Mouse (Mus musculus) retina, postnatal 1 day (tissue): ENCODE measurements around the gene Pank4.
A peak's percentile ranks its signal among the peaks of the same experiment; 100 is the strongest.

ENCODE experiments used
- DNase-seq: peaks from one replicate; pipeline ENCODE4 v3.0.0-alpha.2; 2012

Gene Pank4

DNA sequence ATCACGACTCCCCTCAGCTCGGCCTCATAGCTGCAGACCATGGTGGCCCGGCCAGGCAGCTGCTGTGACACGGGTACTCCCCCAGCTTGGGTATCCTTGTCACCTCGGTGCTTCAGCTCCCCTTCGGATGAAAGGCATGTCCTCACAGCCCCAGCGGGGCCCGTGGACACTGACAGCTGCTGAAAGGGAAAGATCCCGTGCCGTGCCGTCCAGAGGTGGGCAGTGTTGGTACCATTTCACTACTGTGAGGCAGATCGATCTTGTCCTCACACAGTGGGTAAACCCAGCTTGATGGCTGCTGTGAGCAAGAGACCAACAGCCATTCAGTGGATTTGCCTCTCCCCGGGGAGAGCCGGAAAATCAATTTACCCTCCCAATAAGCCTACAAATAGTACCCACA lies 50.3 kb downstream of the Pank4 start:
- DNase-seq = no peak

DNA sequence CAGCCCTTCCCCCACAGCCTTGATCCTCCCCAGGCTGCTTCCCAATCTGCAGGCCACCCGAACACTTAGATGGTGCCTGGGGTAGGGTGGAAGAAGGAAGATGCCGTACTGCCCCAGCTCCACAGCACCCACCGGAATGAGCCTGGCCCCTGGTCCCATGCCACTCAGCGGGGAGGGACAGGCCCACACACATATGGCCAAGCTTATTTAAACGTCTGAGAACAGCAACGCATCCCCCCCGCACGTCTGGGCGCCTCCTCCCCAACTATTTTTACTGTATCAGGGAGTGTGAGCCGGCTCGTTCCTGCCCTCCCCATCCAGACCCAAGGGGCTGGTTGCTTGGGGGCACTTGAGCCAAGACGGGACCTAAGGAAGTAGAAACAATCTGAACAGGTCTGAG lies 50.9 kb downstream of the Pank4 start:
- no peak for DNase-seq

DNA sequence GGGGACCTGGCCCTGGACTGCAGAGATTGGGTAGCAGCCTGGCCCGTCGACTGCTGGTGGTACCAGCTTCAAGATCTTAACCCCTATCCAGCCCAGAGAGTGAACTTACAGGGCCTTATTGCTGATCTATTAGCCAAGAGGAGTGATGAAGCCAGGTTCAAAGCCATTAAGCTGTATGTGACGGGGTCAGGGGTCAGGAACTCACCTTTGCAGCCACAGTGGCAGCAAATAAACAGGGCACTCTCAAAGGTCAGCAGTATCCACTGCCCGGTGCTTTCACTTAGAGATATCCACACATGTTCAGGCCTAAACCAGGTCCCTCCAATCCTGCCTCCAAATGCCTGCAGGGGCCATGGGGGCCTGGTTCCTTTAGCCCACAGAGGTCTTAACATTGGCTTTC lies 51.6 kb downstream of the Pank4 start:
- no peak for DNase-seq

GRCm38 (mm10) chr4:155016807-155017206 lies 52.9 kb downstream of the Pank4 start:
- DNase-seq = no peak

DNA sequence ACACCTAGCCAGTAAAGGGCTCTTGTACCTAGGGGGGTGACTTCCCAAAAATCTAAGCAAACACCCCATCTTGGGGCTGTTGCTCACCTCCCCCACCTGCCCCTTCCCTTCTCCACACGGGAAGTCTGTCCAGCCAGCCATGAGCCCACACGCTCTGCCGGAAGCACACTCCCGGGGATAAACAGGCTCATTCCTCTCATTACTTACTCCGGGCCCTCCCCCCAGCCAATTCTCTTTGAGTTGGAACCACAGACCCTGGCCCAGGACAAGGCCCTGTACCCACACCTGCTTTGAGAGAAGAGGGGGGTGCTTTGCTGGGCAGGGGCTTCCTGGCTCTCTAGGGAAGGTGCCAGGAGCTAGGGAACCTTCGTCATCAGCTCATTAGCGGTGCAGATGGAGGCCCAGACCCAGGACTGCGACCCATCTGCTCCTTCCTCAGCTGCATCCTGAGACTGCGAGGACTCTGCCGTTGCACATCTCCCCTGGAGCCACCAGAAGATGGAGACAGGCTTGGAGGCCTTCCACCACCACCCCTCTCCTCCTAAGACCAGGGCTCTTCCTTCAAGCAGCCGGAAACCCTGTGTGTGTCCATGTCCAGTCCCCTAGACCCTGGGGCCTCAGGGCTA lies 53.4 kb downstream of the Pank4 start:
- DNase-seq = no peak

DNA sequence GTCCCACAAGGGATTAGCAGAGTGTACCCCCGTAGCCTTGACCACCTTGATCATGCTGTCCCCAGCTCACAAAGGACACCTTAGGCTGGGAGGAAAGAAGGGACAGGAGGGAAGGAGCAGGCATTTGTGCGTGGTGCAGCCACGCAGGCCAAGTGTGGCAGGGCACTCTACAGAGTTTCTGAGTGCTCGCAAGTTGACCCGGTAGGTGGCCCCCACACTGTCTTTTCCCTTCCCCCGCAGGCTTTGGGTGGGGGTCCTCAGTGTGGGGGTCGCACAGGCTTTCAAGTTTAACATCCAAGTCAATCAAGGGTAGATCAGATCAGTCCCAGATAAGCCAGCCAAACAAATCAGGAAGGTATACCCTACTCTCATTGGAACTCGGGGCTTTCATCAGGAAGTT lies 54.1 kb downstream of the Pank4 start:
- DNase-seq = no peak

DNA sequence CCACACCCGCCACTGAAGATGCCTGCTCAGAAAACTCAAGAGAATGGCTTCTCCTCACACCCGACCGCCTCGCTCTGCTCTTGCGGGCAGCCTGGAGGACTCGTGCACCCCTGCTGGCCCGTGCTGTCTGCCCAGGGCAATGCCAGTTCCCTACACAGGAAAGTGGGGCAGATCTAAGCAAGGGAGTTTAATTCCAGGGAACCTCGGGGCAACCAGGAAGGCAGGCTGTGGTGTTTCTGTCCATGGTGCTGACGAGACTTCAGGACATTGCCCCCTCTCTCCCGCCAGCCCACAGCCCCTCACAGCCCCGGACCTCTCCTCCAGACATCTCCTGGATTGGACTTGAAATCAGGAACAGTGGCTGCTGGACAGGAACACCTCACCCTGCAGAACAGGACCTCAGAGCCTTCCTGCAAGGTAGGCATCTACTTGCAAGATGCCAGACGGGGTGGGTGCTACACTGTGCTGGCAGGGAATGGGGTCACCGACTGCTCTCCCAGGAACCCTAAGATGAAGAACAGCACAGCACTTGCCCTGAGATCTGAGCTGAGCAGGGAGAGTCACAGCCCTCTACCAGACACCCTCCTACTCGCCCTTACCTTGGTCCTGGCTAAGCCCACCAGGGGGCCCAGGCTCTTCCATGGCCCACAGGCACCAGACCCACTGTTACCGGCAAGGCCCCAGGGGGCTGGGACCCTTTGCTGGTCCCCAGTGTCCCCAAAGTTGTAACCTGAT lies 54.8 kb downstream of the Pank4 start:
- DNase-seq = peak; percentile 80

GRCm38 (mm10) chr4:155019336-155019847 lies 55.5 kb downstream of the Pank4 start:
- DNase-seq = peak; percentile 83

GRCm38 (mm10) chr4:155020141-155020540 lies 56.2 kb downstream of the Pank4 start:
- no peak for DNase-seq

GRCm38 (mm10) chr4:155020813-155021212 lies 56.9 kb downstream of the Pank4 start:
- DNase-seq = no peak

DNA sequence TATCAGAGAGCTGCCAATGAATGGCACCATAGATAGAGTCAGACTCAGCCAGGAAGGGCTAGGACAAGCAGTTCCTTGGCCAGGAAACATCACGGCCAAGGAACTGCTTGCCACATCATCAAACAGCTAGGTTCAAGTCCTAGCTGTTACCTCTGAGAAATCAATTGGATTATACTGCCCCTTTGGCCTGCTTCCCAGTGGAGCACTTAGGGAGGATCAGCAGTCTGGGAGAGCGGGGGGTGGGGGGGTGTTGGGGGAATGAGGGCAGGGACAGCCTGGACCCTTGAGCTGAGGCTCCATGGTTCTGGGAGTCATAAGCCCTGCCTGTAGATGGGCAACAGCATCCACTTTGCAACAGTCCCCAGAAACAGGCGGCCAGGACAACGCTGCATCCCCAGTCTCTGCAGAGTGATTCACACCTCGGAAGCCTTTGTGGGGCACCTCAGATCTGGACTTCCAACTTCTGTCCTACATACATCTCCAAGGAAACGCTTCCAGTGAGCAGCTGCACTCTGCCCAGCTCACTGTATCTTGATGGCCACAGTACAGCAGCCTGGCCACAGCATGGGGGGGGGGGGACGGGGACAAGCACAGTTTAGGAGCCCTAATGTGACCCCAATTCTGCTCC lies 58.4 kb downstream of the Pank4 start:
- peak; percentile 62 for DNase-seq

- peak; percentile 56 for DNase-seq
These were observed 60.5 kb downstream of the Pank4 start for GRCm38 (mm10) chr4:155024170-155025010.
